Mouse (Mus musculus) CD4-positive naive resting alpha-beta T cell, adult 76 days (primary cell): Measurements from ENCODE around the gene Coq8a. TPM values are rescaled to one million over a fixed set of nuclear protein-coding genes. Genes with fewer than 3 reads are reported as not detected.

ENCODE experiments used
- total RNA-seq: library from RNA; stranded (reverse); gene quantifications from one replicate; pipeline ENCODE4 v1.2.4, GENCODE M21; 2023

Coq8a gene
- 29.0 TPM for total RNA-seq

GRCm38 (mm10) chr1:180198959-180199714 lies at the start of gene Coq8a:
TSS of gene Coq8a (minus strand) at chr1:180199602.

Other genes starting within 250 kb of the Coq8a start
- gene Cdc42bpa, start 239.1 kb downstream of the Coq8a start, total RNA-seq: 4.2 TPM
- 49.0 TPM for gene Psen2, start 63.8 kb upstream of the Coq8a start, total RNA-seq
- 479 TPM for gene Itpkb, start 130.9 kb upstream of the Coq8a start, total RNA-seq